Mouse (Mus musculus) liver, postnatal 0 days (tissue): Measurements from ENCODE around the gene Chrna5.
"Not testable (repeated sequence)": the region's sequence is repeated elsewhere in the genome, so short reads cannot be mapped to it uniquely, and the experiment has no call there.

Experiments
- CTCF ChIP-seq: sonication (generic); IDR thresholded peaks from 2 replicates; pipeline ENCODE4 v1.5.1; 2016; ENCODE audit warnings: antibody characterized with exemption, low read depth
- EP300 ChIP-seq: IDR thresholded peaks from 2 replicates; pipeline ENCODE4 v1.6.1; 2016; ENCODE audit warnings: antibody characterized with exemption, low read depth, mild to moderate bottlenecking

- not testable (repeated sequence) for TF ChIP-seq CTCF, EP300
These were observed 30.5 kb upstream of the Chrna5 start for GRCm38 (mm10) chr9:54950162-54950561.
